Mouse (Mus musculus) cortical plate, adult 2 months (tissue): Measurements from ENCODE around the gene Scn5a. TPM values are rescaled to one million over a fixed set of nuclear protein-coding genes. Genes with fewer than 3 reads are reported as not detected.

Source experiments
- H3K27ac ChIP-seq: fragments of 200-500 bp; 2 replicates; pipeline ENCODE4 v1.5.1; 2012; ENCODE audit warnings: low read length, control low read depth, inconsistent platforms; ENCODE audit not compliant: insufficient read depth
- H3K4me1 ChIP-seq: fragments of 200-500 bp; 2 replicates; pipeline ENCODE4 v1.6.1; 2011; ENCODE audit warnings: low read length; ENCODE audit not compliant: control insufficient read depth, insufficient read depth
- H3K4me3 ChIP-seq: fragments of 200-500 bp; 2 replicates; pipeline ENCODE4 v1.5.1; 2011; ENCODE audit warnings: mild to moderate bottlenecking, low read length, control low read depth; ENCODE audit not compliant: insufficient read depth
- CTCF ChIP-seq: fragments of 200-500 bp; IDR thresholded peaks from 2 replicates; pipeline ENCODE4 v1.5.1; 2011; ENCODE audit warnings: mild to moderate bottlenecking, control low read depth, low read length; ENCODE audit not compliant: insufficient read depth; ENCODE audit errors: extremely low read depth
- POLR2A ChIP-seq: fragments of 200-500 bp; IDR thresholded peaks from 2 replicates; pipeline ENCODE4 v1.6.1; 2011; ENCODE audit warnings: mild to moderate bottlenecking, low read length, control low read depth; ENCODE audit not compliant: insufficient read depth; ENCODE audit errors: extremely low read depth
- polyA plus RNA-seq: library from polyadenylated mRNA; depleted of rRNA; stranded (reverse); fragments of >200 nt; gene quantifications from 2 replicates; pipeline ENCODE4 v1.2.3, GENCODE M21; 2012; rRNA removed

The Scn5a gene
- polyA plus RNA-seq: 0.34 and 0.38 TPM in 2 replicates

DNA sequence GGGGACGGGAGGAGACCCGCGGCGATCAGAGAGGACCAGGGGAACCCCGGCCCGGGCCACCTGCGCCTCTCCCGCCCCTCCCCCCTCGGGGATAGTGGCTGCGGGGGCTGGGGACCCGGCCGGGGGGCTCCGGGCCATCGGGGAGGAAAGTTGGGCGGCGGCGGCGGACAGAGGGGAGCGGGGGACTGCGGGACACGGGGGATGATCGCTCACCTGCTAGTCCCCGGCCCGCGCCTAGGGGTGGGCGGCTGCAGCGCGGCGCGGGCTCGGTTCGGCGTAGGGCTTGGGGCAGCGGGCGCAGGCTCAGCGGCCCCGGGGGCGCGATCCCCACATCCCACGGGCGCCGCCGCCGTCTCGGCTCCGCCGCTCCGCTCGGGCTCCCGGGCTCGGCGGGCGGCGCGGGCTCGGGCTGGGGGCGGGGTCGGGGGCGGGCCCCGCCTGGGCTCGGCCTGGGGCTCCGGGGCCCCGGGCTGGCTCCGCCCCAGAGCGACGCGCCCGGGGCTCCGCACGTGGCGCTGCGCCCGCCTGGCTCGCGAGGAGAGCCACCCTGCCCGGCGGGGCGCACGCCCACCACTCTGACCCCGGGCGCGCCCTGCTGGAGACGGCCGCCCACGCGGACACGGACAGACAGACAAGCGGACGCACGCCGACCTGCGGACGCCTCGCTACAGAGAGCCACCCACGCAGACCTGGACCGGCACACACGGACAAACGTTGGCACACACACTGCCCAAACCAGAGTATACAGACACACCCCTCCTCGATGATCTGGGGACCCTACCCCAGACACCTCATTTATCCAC is at the start of gene Scn5a:
Gene Scn5a (minus strand): TSS at position 381 of the 803 bp plus-strand sequence.
- H3K4me3 ChIP-seq: no peak within 1 kb of the TSS
- no peaks in the 10 kb centered on the region for H3K4me1 ChIP-seq
- H3K27ac ChIP-seq: no peak within 1 kb of the TSS
- TF ChIP-seq CTCF (no peak), POLR2A (no peak)

DNA sequence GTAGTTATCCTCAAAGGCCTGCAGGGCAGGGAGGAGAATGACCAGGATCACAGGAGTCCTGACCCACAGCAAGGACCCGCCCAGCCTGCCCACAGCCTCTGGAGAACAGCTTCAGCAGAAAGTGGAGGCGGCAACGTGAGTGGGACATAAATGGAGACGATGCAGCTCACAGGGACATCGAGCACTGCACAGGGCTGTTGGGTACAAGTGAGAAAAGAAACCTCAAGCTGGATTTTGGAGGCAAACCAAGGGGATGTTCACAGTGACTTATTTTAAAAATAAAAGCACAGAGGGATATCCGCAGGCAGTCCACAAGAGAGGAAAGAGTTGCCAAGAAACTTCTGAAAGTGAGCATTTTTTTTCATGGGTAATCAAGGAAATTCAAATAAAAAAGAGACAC is 48.4 kb upstream of the Scn5a start:
- no peak overlapping the region for H3K27ac ChIP-seq
- TF ChIP-seq POLR2A (no peak), CTCF (no peak)
- no peak overlapping the region for H3K4me3 ChIP-seq
- no peaks in the 10 kb centered on the region; the same call in 1 of the 2 replicates for H3K4me1 ChIP-seq

DNA sequence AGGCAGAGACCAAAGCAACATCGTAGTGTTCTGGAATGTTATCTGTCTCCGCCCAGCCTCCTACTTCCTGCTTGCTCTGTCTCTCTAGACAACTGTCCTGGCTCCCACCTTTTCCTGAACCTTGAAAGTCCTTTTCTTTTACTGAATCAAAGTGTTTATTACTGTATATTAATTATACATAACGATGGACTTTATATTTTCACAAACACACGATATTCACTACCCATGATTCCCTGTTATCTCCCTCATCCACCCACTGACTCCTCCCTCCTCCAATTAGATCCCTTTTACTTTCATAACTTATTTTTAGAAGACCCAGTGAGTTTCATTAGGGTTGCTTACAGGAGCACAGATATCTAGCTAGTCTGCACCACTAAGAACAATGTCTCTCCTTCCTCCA is 45.3 kb upstream of the Scn5a start:
- Histone ChIP-seq H3K4me3 (no peak overlapping the region), H3K27ac (no peak overlapping the region), H3K4me1 (no peaks in the 10 kb centered on the region; the same call in 1 of the 2 replicates)
- TF ChIP-seq CTCF (no peak), POLR2A (no peak)

DNA sequence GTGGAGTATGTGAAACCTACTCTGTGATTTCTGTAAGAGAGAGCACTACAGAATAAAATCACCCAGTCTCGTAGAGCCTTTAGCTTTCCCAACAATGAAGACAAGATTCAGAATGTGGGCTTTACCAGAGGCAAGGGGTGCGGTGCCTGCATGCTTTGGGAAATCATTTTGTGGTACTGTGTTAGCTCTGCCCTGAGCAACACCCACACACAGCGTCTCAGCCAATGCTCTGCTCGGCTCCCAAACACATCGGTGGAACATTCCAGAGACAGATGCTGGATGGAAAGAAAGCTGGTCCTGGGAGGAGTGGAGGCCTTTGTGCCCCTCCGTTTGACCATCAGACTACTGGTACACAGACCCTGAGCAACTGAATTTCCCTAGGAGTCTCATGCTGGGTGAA is 36.0 kb upstream of the Scn5a start:
- H3K4me3 ChIP-seq: no peak overlapping the region
- H3K4me1 ChIP-seq: no peaks in the 10 kb centered on the region
- no peak overlapping the region for H3K27ac ChIP-seq
- TF ChIP-seq CTCF (no peak), POLR2A (no peak)

DNA sequence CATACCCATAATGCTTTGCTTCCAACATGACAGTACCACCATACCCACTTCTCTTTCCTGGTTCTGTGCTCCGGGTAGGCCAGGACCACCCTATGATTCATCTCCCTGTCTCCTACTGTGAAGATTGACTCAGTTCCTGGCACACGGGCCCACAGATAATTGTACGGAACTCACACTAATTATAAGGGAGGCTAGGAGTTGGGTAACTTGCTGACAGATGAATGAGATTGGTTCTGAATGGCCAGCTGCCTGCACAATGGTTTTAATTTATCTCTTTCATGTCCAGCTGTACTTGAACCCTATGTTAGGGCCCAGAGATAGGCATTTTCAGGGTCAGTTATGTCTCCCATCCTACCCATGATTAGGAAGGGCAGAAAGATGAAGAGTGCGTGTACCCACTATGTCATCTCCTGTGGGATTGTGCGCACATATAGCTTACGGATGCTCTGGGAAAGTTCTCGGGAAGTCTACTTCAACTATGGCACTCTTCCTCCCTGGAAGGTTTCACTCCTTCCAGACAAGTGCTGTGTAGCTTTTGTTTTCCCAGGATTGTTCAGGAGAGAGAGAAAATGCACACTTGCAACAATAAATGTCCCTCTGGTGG is 31.8 kb upstream of the Scn5a start:
- no peak overlapping the region for H3K4me3 ChIP-seq
- TF ChIP-seq CTCF: no peak
- no peaks in the 10 kb centered on the region for H3K4me1 ChIP-seq
- H3K27ac ChIP-seq: no peak overlapping the region

DNA sequence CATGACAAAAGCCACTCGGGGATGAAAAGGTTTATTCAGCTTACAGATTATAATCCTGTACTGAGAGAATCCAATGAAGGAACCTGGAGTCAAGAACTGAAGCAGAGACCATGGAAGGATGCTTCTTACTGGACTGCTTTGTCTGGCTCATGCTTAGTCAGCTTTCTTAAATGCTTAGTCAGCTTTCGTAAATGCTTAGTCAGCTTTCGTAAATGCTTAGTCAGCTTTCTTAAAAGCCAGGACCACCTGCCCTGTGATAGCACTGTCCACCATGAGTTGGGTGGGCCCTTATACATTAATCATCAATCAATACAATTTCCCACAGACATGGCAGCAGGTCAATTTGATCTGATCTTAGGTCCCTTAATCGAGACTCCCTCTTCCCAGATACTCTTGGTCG is 28.1 kb upstream of the Scn5a start:
- TF ChIP-seq POLR2A (no peak), CTCF (no peak)

DNA sequence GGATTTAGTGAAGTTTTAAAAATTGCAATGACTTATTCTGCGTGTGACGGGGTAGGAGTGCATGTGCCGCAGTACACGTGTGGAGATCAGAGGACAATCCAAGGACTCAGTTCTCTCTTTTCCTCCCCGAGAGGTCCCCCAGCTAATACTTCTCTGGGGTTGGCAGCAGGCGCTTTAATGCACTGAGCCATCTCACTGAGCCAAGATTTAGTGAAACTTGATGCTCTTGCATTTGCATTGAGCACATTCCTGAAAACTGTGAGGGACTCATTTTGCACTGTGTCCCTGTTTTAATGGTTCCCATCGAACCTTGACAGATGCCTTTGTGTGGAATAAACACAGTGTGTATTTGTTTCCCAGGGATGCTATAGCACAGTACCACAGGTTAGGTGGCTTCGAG is 25.8 kb upstream of the Scn5a start:
- Histone ChIP-seq H3K27ac (no peak overlapping the region), H3K4me1 (no peaks in the 10 kb centered on the region), H3K4me3 (no peak overlapping the region)
- no peak for TF ChIP-seq POLR2A
- no peak for TF ChIP-seq CTCF

More for the DNA sequence above, 28.1 kb upstream of the Scn5a start:
- no peak overlapping the region for H3K4me3 ChIP-seq
- no peak overlapping the region for H3K27ac ChIP-seq
- no peaks in the 10 kb centered on the region for H3K4me1 ChIP-seq

DNA sequence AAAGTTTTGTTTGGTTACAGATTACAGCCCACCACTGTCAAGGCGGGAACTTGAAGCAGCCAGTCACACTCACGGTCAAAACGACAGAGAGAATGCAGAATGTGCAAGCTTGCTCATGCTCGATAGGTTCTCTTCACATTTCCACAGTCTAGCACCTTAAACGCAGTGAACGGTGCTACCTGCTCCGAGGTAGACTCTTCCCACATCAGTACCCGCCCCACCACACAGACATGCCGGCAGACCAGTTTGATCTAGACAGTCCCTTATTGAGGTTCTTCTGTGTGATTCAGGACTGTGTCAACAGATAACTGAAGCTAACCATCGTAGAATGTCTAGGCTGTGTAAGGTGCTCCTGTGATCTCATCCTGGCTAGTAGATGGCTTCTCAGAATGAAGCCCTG is 19.7 kb upstream of the Scn5a start:
- no peak overlapping the region for H3K27ac ChIP-seq
- H3K4me3 ChIP-seq: no peak overlapping the region
- TF ChIP-seq CTCF: no peak
- TF ChIP-seq POLR2A: no peak
- no peaks in the 10 kb centered on the region for H3K4me1 ChIP-seq

DNA sequence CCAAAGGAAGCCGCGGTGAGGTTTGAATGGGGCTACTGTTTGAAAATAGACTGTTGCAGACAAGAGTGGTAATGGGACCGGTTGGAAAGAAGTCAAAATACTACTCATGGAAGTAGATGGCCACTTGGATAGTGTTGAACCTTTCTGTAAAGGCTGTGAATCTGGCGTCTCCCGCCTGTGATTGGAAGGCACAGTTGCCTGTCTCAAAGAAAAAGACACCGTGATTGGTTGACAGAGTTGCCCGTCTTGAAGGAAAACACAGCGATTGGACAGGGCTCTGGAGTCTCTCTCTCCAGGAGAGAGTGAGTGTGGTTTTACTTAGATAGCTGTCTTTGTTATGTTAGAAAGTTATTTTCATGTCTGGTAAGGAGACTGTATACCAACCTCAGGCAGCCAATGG is 18.5 kb upstream of the Scn5a start:
- no peak for TF ChIP-seq POLR2A
- no peak for TF ChIP-seq CTCF
- no peaks in the 10 kb centered on the region for H3K4me1 ChIP-seq
- no peak overlapping the region for H3K27ac ChIP-seq
- no peak overlapping the region for H3K4me3 ChIP-seq

DNA sequence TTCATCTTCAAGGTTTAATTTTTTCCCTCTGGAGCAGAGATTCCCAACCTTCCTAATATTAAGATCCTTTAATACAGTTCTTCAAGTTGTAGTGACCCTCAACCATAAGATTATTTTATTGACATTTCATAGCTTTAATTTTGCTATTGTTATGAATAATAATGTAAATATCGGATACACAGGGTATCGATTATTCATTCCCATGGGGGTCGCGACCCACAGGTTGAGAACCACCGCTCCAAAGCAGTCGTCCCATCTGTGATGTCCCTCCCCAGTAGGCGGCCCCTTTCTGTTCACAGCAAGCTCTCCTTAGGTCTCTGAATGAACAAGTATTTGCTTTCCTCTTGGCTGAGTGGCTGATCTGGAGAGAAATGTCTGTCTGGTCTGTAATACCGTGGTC is 10.8 kb upstream of the Scn5a start:
- Histone ChIP-seq H3K4me1 (no peaks in the 10 kb centered on the region), H3K27ac (no peak overlapping the region), H3K4me3 (no peak overlapping the region)
- TF ChIP-seq POLR2A: no peak
- no peak for TF ChIP-seq CTCF
